Mouse (Mus musculus) thymus, adult 2 months (tissue): ENCODE data around the gene AU022252.

ENCODE experiments used
- CTCF ChIP-seq: fragments of 200-500 bp; IDR thresholded peaks from 2 replicates; pipeline ENCODE4 v1.5.1; 2012; ENCODE audit warnings: mild to moderate bottlenecking, control low read depth, low read length, moderate library complexity, borderline replicate concordance; ENCODE audit not compliant: control insufficient read depth, poor library complexity, insufficient read depth; ENCODE audit errors: extremely low read depth
- POLR2A ChIP-seq: fragments of 200-500 bp; IDR thresholded peaks from 2 replicates; pipeline ENCODE4 v1.6.1; 2012; ENCODE audit warnings: mild to moderate bottlenecking, low read length, control low read depth, moderate library complexity; ENCODE audit not compliant: control insufficient read depth, poor library complexity, insufficient read depth; ENCODE audit errors: extremely low read depth

- TF ChIP-seq POLR2A = no peak
- no peak for TF ChIP-seq CTCF
Observed at GRCm38 (mm10) chr4:119218169-119218568, 14.3 kb downstream of the AU022252 start, which contains the start of gene Tmem269.
